Mouse (Mus musculus): Measurements from ENCODE around the gene Timm8a2. TPM values are rescaled to one million over a fixed set of nuclear protein-coding genes. Genes with fewer than 3 reads are reported as not detected.

Timm8a2 gene
- polyA plus RNA-seq, 1 experiment, result not detected

GRCm38 (mm10) chr14:122028926-122029745, 5.3 kb upstream of the Timm8a2 start:
- Histone ChIP-seq H3K27ac (replicated peaks; ENCODE audit: low read depth, low read length) (no peak overlapping the region), H3K4me3 (ENCODE audit: insufficient read depth, low read depth, low read length) (no peak overlapping the region)

GRCm38 (mm10) chr14:122029851-122030250, 4.6 kb upstream of the Timm8a2 start:
- Histone ChIP-seq H3K27ac (replicated peaks; ENCODE audit: low read depth, low read length) (no peak overlapping the region), H3K4me3 (ENCODE audit: insufficient read depth, low read depth, low read length) (no peak overlapping the region), H3K4me1 (ENCODE audit: control insufficient read depth, insufficient read depth, insufficient read length, low read length) (no peaks in the 10 kb centered on the region)

More at GRCm38 (mm10) chr14:122028926-122029745, 5.3 kb upstream of the Timm8a2 start:
- H3K4me1 ChIP-seq (ENCODE audit: control insufficient read depth, insufficient read depth, insufficient read length, low read length), result no peaks in the 10 kb centered on the region

- Histone ChIP-seq H3K27ac (replicated peaks; ENCODE audit: low read depth, low read length) (no peak overlapping the region), H3K4me1 (ENCODE audit: control insufficient read depth, insufficient read depth, insufficient read length, low read length) (no peaks in the 10 kb centered on the region), H3K4me3 (ENCODE audit: insufficient read depth, low read depth, low read length) (no peak overlapping the region)
Observed at GRCm38 (mm10) chr14:122032045-122032444, 2.4 kb upstream of the Timm8a2 start.

DNA sequence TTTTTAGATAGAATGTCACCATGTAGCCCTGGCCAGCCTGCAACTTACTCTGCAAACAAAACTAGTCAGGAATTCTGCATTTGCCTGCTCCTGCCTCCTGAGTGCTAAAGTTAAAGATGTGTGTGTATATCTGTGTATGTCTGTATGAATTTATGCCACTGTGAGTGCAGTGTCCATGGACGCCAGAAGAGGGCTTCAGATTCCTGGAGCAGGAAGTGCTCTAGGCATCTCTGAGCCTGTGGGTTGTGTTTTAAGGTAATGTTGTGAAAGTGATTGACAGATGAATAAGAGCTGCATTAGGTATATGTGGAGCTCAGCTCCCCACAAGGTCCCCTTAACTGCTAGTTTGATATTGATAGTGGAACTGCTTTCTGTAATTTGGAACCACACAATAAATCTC, 707 bp downstream of the Timm8a2 start:
- no peak overlapping the region for H3K4me3 ChIP-seq (ENCODE audit: insufficient read depth, low read depth, low read length)
- no peak overlapping the region for H3K27ac ChIP-seq (replicated peaks; ENCODE audit: low read depth, low read length)
- H3K4me1 ChIP-seq (ENCODE audit: control insufficient read depth, insufficient read depth, insufficient read length, low read length), result no peaks in the 10 kb centered on the region

DNA sequence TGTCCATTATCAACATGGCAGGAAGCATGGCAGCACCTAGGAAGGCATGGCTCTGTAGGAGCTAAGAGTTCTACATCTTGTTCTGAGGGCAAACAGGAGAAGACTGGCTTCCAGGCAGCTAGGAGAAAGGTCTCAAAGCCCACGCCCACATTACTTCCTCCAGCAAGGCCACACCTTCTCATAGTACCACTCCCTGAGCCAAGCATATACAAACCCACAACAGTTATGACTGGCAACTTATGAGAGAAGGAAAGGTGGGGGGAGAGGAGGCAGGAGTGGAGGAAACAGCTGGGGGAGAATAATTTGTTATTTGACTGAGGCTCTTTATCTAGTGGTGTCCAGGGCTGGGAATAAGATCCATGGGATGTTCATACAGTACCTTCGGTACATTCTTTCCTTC, 1.4 kb downstream of the Timm8a2 start:
- Histone ChIP-seq H3K4me1 (ENCODE audit: control insufficient read depth, insufficient read depth, insufficient read length, low read length) (no peaks in the 10 kb centered on the region), H3K27ac (replicated peaks; ENCODE audit: low read depth, low read length) (no peak overlapping the region), H3K4me3 (ENCODE audit: insufficient read depth, low read depth, low read length) (no peak overlapping the region)

DNA sequence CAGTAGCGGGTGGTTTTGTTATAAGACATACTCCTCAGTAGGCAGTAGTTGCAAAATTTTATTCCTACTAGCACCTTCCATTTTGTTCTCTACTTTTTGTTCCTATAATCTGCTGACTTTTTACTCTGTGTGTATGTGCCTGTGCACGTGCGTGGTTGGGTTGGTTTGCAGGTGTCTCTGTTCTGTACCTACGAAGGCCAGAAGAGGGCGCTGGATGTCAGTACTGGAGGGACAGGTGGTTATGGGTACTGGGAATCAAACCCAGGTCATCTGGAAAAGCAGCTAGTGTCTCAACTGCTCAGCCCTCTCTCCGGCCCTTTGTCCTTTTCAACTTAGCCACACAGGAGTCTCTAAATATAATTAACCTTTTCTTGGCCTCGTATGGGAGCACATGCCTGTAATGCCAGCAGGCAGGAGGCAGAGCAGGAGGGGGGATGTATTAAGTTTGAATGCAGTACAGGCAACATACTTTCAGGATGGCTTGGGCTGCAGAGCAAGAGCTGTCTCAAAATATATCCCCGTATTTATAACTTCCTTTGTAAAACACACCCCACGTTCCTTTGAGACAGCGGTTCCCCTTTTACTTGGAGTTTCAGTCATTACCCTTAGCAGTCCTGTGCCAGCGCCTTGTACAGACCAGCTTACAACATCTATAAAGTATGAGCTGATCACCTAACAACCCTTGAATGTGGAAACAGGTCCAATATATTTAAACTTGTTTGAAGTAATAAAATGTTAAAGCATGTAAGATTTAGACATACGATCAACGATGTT, 4.6 kb downstream of the Timm8a2 start:
- Histone ChIP-seq H3K4me3 (ENCODE audit: insufficient read depth, low read depth, low read length) (no peak overlapping the region), H3K4me1 (ENCODE audit: control insufficient read depth, insufficient read depth, insufficient read length, low read length) (no peaks in the 10 kb centered on the region), H3K27ac (replicated peaks; ENCODE audit: low read depth, low read length) (no peak overlapping the region)

- no peak overlapping the region for H3K27ac ChIP-seq (replicated peaks; ENCODE audit: low read depth, low read length)
- no peak overlapping the region for H3K4me3 ChIP-seq (ENCODE audit: insufficient read depth, low read depth, low read length)
- H3K4me1 ChIP-seq (ENCODE audit: control insufficient read depth, insufficient read depth, insufficient read length, low read length), result no peaks in the 10 kb centered on the region
Observed at GRCm38 (mm10) chr14:122041413-122041825, 6.9 kb downstream of the Timm8a2 start.

DNA sequence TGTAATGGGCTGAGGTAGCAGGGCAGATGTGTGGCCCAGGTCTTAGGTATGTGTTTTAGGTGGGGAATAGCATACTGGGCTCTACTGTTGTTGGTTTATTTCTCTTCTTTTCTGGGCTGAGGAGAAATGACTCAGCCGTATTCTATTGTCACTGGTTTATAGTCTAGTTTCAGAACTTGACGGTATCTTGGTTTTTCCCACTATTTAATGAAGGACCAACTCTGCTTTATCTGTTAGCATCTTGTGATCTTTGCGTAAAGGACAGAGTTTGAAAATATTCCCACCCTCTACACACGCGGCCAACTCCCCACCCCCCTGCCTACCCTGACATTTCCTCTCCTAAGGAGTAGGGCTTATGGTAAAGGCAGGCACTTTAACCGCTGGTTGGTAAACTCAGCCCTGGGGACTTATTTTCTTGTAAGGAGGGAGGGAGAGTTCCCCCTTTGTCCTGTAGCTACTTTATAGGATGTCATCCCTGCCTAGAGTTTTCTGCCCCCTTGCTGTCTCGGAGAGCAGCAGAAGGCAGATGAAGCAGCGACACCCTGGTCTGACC, 7.7 kb downstream of the Timm8a2 start:
- no peak overlapping the region for H3K27ac ChIP-seq (replicated peaks; ENCODE audit: low read depth, low read length)
- H3K4me3 ChIP-seq (ENCODE audit: insufficient read depth, low read depth, low read length), result no peak overlapping the region

GRCm38 (mm10) chr14:122047784-122048183, 13.3 kb downstream of the Timm8a2 start:
- Histone ChIP-seq H3K4me3 (ENCODE audit: insufficient read depth, low read depth, low read length) (no peak overlapping the region), H3K27ac (replicated peaks; ENCODE audit: low read depth, low read length) (no peak overlapping the region), H3K4me1 (ENCODE audit: control insufficient read depth, insufficient read depth, insufficient read length, low read length) (no peaks in the 10 kb centered on the region)

More for the DNA sequence above, 7.7 kb downstream of the Timm8a2 start:
- H3K4me1 ChIP-seq (ENCODE audit: control insufficient read depth, insufficient read depth, insufficient read length, low read length), result no peaks in the 10 kb centered on the region

DNA sequence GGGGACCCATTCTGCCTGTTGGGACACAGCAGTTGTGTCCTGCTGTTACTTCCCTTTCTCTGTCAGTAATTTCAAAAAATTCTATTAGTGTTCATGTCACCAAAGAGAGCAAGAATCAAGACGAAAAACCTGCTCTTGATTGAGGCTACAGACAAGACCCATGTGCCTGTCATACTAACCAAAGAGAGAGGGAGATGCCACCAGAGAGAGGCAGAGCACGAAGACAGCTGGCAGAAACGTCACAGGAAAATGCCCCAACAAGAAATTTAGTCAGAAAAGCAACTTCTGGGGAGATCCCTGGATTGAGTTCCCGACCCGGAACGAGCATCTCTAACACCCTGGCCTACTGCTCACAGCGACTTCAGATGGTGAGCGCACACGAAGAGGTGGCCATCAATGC, 14.3 kb downstream of the Timm8a2 start:
- Histone ChIP-seq H3K27ac (replicated peaks; ENCODE audit: low read depth, low read length) (no peak overlapping the region), H3K4me1 (ENCODE audit: control insufficient read depth, insufficient read depth, insufficient read length, low read length) (no peaks in the 10 kb centered on the region), H3K4me3 (ENCODE audit: insufficient read depth, low read depth, low read length) (no peak overlapping the region)

DNA sequence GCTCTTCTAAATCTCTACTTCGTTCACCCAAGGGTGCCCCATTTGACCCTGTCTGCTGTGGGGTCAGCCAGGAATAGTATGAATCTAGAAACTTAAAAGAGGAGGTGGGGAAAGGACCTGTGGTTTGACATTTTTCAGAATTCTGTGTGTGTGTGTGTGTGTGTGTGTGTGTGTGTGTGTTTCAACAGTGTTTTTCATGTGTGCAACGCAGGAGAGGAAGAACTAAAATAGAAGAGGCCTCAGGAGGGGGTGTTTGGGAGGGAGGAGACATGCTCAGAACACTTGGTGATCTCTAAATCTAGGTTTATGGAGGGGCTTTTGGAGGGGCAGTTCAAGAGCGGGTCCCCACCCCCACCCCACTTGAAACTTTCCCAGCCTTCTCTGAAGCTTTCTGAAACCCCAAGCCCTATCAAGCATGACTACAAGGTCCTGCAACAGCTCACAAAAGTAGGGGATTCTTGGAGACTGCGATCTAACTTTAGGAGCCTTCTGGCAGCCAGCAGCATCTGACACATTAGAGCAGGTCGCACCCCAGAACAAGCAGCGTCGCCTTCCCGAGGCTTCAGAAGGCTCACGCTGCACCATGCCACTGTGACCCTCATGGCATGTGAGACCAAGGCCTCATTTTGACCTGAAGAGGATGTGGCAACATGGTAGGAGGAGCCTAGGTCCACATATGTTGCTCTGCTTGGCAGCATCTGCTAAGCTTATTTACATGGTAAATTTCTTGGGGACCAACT, 18.6 kb downstream of the Timm8a2 start:
- H3K27ac ChIP-seq (replicated peaks; ENCODE audit: low read depth, low read length), result no peak overlapping the region
- H3K4me3 ChIP-seq (ENCODE audit: insufficient read depth, low read depth, low read length), result no peak overlapping the region
- no peaks in the 10 kb centered on the region for H3K4me1 ChIP-seq (ENCODE audit: control insufficient read depth, insufficient read depth, insufficient read length, low read length)

DNA sequence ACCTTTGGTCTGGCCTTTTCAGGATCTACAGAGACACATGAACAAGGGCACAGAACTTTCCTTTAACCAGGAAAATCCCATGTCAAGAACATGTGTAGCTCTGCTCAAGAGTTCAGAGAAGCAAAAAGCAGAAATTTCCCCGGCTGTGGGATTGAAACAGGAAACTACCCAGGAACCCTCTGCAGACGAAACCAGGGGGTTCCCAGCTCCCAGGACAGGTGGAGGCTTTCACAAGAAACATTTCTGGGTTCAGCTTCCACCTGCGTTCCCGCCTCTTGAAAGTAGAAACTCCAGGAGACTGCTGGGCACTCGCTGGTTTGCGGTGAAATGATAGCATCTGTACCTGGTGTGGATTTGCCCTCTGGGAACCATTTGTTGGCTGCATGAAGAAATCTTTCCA, 22.4 kb downstream of the Timm8a2 start:
- H3K4me1 ChIP-seq (ENCODE audit: control insufficient read depth, insufficient read depth, insufficient read length, low read length), result no peaks in the 10 kb centered on the region
- no peak overlapping the region for H3K27ac ChIP-seq (replicated peaks; ENCODE audit: low read depth, low read length)
- H3K4me3 ChIP-seq (ENCODE audit: insufficient read depth, low read depth, low read length), result no peak overlapping the region

DNA sequence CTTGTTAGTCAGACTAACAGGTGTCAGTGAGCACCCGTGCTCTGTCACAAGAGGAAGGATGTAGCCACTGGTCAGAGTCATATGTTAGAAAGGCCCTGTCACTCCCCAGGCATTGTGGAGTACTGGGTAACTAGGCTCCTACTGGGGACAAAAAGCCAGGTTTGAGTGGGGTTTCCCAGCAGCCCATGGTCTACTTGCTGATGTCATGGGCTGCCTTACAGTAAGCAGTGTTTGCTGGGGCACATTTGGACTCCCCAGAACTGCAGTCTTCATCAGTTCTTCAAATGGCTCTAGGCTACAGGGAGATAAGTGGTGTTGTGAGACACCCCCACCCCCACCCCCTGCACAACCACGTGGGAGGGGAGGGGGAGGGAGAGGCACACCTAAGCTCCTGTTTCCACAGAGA, 23.5 kb downstream of the Timm8a2 start:
- Histone ChIP-seq H3K27ac (replicated peaks; ENCODE audit: low read depth, low read length) (no peak overlapping the region), H3K4me1 (ENCODE audit: control insufficient read depth, insufficient read depth, insufficient read length, low read length) (no peaks in the 10 kb centered on the region), H3K4me3 (ENCODE audit: insufficient read depth, low read depth, low read length) (no peak overlapping the region)

DNA sequence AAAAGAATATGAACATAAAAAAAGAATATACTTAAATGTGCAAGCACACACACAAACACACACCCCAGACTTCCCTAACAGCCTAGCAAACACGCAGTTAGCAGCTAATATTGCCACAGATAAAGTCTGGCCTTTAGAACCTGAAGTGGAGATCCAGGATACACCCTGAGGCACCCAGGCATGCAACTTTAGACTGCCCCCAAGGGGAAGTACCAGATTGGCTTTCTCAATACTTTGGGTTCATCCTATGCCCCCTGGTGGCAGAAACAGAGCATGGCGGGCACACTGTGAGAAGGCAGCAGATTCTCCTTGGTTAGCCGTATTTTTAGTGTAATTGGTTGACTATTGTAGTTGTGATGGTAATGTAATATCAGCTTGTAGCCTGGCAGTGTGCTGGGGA, 26.2 kb downstream of the Timm8a2 start:
- Histone ChIP-seq H3K4me1 (ENCODE audit: control insufficient read depth, insufficient read depth, insufficient read length, low read length) (no peaks in the 10 kb centered on the region), H3K4me3 (ENCODE audit: insufficient read depth, low read depth, low read length) (no peak overlapping the region), H3K27ac (replicated peaks; ENCODE audit: low read depth, low read length) (no peak overlapping the region)

DNA sequence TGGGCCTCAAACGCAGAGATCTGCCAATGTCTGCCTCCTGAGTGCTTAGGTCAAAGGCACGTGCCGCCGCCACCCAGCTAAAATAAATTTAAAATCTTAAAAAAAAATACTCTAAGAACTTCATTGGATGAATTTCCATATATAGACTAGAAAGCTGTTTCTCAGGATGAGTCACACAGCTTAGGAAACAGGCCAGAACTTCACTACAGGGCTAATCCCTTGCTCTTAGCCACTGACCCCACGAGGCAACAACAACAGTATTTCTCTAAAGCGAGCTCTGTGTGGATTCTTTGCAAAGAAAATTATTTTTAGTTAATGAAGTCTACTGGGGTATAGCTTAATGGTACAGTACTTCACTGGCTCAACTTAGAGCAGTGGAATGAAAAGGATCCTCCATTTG, 26.9 kb downstream of the Timm8a2 start:
- H3K4me3 ChIP-seq (ENCODE audit: insufficient read depth, low read depth, low read length), result no peak overlapping the region
- H3K4me1 ChIP-seq (ENCODE audit: control insufficient read depth, insufficient read depth, insufficient read length, low read length), result no peaks in the 10 kb centered on the region
- H3K27ac ChIP-seq (replicated peaks; ENCODE audit: low read depth, low read length), result no peak overlapping the region

Data from brown adipose tissue, adult 24 weeks (tissue).